Mouse (Mus musculus) limb, embryonic 10.5 days (tissue): ENCODE measurements around the gene Ntrk2. TPM values are rescaled to one million over a fixed set of nuclear protein-coding genes. Genes with fewer than 3 reads are reported as not detected.

Experiments
- DNase-seq: peaks from one replicate; pipeline ENCODE4 v3.0.0-alpha.2; 2017; ENCODE audit warnings: low spot score
- H3K27ac ChIP-seq: fragments of 300-500 bp; sonication (generic); 2 replicates; pipeline ENCODE4 v1.5.1; 2016; ENCODE audit warnings: mild to moderate bottlenecking
- H3K27me3 ChIP-seq: fragments of 300-500 bp; sonication (generic); 2 replicates; pipeline ENCODE4 v1.6.1; 2016; ENCODE audit warnings: low read depth, mild to moderate bottlenecking; ENCODE audit not compliant: poor library complexity, severe bottlenecking
- H3K36me3 ChIP-seq: fragments of 300-500 bp; sonication (generic); 2 replicates; pipeline ENCODE4 v1.6.1; 2016; ENCODE audit warnings: mild to moderate bottlenecking, moderate library complexity
- H3K4me1 ChIP-seq: fragments of 300-500 bp; sonication (generic); 2 replicates; pipeline ENCODE4 v1.6.1; 2016
- H3K4me3 ChIP-seq: fragments of 300-500 bp; sonication (generic); 2 replicates; pipeline ENCODE4 v1.5.1; 2016; ENCODE audit warnings: mild to moderate bottlenecking, moderate library complexity
- H3K9me3 ChIP-seq: fragments of 300-500 bp; sonication (generic); replicated peaks from 2 replicates; pipeline ENCODE4 v1.6.1; 2016; ENCODE audit warnings: mild to moderate bottlenecking
- WGBS: fragments of 180-500 bp; shearing (Covaris S2); methylation state at CpG from one replicate; pipeline ENCODE4 v1.1.7; 2016; 5-methylcytosine and 5-hydroxymethylcytosine counted together
- polyA plus RNA-seq: library from polyadenylated mRNA; unstranded; fragments of >200 nt; fragmentation: Nextera tagmentation; extraction: Ambion mirVana; gene quantifications from 2 replicates; pipeline ENCODE4 v1.2.1, GENCODE M21; 2016

Gene Ntrk2
- polyA plus RNA-seq, 1 experiment from 2014 or later, result 5.7 TPM

- Histone ChIP-seq H3K4me1 (peaks cover 8% of the 10 kb centered on the region), H3K4me3 (no peak overlapping the region), H3K27ac (no peak overlapping the region), H3K27me3 (no peaks in the 10 kb centered on the region), H3K9me3 (no peaks in the 10 kb centered on the region), H3K36me3 (no peaks in the 10 kb centered on the region)
- 80% methylated on average over 8 of the region's 8 CpGs for WGBS
- DNase-seq, result no peak
These were observed 60.5 kb downstream of the Ntrk2 start for GRCm38 (mm10) chr13:58866776-58867435.

DNA sequence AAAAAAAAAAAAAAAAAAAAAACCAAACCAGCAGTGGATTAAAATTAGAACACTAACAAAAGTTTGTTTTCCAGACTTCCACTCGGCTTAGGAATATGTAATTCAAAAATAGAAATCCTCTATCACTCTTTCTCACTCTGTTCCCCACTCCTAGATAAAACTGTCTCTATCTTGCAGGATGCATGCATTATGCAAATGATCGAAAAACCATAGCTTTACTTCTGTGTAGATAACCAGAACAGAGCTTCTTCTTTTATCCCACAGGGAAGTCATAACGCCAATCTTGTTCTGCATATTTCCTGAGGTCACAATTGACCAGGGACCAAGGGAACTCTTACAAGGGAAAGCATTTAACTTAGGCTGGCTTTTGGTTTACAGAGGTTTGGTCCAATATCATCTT is 76.1 kb downstream of the Ntrk2 start:
- Histone ChIP-seq H3K4me3 (no peak overlapping the region), H3K4me1 (no peaks in the 10 kb centered on the region)
- 85% methylated on average over 3 of the region's 3 CpGs for WGBS

DNA sequence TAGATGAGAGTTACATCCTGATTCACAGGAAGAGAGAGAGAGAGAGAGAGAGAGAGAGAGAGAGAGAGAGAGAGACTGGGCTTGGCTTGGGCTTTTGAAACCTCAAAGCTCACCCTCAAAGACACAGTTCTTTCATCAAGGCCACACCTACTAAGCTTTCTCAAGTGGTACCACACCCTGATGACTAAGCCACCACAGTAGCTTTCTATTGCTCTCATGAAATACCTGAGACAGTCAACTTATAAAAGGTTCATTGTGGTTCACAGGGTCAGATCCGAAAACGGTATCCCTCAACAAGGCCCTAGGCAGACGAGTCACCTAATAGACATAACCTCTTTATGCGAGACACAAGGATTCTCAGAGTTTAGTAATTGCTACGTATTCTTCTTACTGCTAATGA is 76.5 kb downstream of the Ntrk2 start:
- Histone ChIP-seq H3K36me3 (no peaks in the 10 kb centered on the region), H3K27ac (no peak overlapping the region), H3K4me3 (no peak overlapping the region), H3K9me3 (no peaks in the 10 kb centered on the region), H3K27me3 (no peaks in the 10 kb centered on the region), H3K4me1 (no peaks in the 10 kb centered on the region)
- 92% methylated on average over 5 of the region's 5 CpGs for WGBS
- no peak for DNase-seq

More for the DNA sequence above, 76.1 kb downstream of the Ntrk2 start:
- H3K27ac ChIP-seq, result no peak overlapping the region
- H3K27me3 ChIP-seq, result no peaks in the 10 kb centered on the region
- no peak for DNase-seq
- H3K36me3 ChIP-seq, result no peaks in the 10 kb centered on the region
- H3K9me3 ChIP-seq, result no peaks in the 10 kb centered on the region

GRCm38 (mm10) chr13:58886108-58886507 is 79.7 kb downstream of the Ntrk2 start:
- H3K27me3 ChIP-seq, result no peaks in the 10 kb centered on the region
- WGBS, result 88% methylated on average over 8 of the region's 8 CpGs
- DNase-seq, result no peak

DNA sequence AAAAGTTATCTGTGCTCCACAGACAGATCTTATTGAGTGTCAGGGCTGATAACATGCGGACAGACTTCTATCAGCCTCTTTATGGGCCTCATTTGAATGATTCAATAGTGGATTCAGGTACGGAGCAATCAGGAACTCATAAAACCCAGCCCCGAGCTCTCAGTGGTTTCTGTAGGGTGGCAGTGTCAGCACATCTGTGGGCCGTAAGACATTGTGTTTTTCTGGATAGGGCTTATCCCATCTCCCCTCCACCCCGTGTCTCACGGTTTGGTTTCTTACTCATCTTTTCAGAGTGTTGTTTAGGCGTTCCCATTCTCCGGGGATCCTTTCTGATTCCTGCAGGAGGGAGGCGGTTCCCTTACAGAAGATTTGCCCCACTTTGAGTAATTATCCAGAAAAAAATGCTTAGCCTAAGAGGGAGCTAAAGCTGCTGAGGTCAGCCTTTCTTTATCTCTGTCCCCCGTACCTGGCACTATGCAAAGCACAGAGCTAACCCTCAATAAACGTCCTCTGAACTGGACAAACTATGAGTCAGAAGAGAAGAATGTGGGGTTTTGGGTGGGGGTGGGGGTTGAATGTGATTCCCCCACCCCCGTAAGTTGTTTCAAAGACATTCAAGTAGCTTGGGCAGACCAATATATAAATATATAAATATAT is 90.0 kb downstream of the Ntrk2 start:
- no peak for DNase-seq
- H3K4me1 ChIP-seq, result no peaks in the 10 kb centered on the region
- no peak overlapping the region for H3K27ac ChIP-seq
- H3K4me3 ChIP-seq, result no peak overlapping the region
- no peaks in the 10 kb centered on the region for H3K36me3 ChIP-seq
- no peaks in the 10 kb centered on the region for H3K27me3 ChIP-seq
- no peaks in the 10 kb centered on the region; the same call in 1 of the 2 replicates for H3K9me3 ChIP-seq
- WGBS, result 78% methylated on average over 12 of the region's 12 CpGs

More at GRCm38 (mm10) chr13:58886108-58886507, 79.7 kb downstream of the Ntrk2 start:
- Histone ChIP-seq H3K27ac (no peak overlapping the region), H3K36me3 (no peaks in the 10 kb centered on the region), H3K9me3 (no peaks in the 10 kb centered on the region), H3K4me3 (no peak overlapping the region), H3K4me1 (no peaks in the 10 kb centered on the region)

GRCm38 (mm10) chr13:58899337-58899736 is 93.0 kb downstream of the Ntrk2 start:
- H3K27ac ChIP-seq, result no peak overlapping the region
- no peak overlapping the region for H3K4me3 ChIP-seq
- H3K9me3 ChIP-seq, result no peaks in the 10 kb centered on the region; the same call in 1 of the 2 replicates
- 88% methylated on average over 2 of the region's 2 CpGs for WGBS
- DNase-seq, result no peak
- H3K27me3 ChIP-seq, result no peaks in the 10 kb centered on the region
- no peaks in the 10 kb centered on the region for H3K4me1 ChIP-seq
- no peaks in the 10 kb centered on the region for H3K36me3 ChIP-seq

- no peak overlapping the region for H3K27ac ChIP-seq
- H3K36me3 ChIP-seq, result no peaks in the 10 kb centered on the region
- no peak for DNase-seq
- H3K4me1 ChIP-seq, result no peaks in the 10 kb centered on the region
- 84% methylated on average over 8 of the region's 8 CpGs for WGBS
- no peaks in the 10 kb centered on the region; the same call in 1 of the 2 replicates for H3K9me3 ChIP-seq
- no peaks in the 10 kb centered on the region for H3K27me3 ChIP-seq
- no peak overlapping the region for H3K4me3 ChIP-seq
These were observed 95.9 kb downstream of the Ntrk2 start for GRCm38 (mm10) chr13:58902313-58902712.

- Histone ChIP-seq H3K9me3 (no peaks in the 10 kb centered on the region; the same call in 1 of the 2 replicates), H3K4me1 (peaks cover 5% of the 10 kb centered on the region; the same call in 1 of the 2 replicates), H3K27me3 (no peaks in the 10 kb centered on the region), H3K4me3 (no peak overlapping the region), H3K27ac (no peak overlapping the region), H3K36me3 (no peaks in the 10 kb centered on the region)
- 65% methylated on average over 13 of the region's 13 CpGs for WGBS
- no peak for DNase-seq
These were observed 98.7 kb downstream of the Ntrk2 start for GRCm38 (mm10) chr13:58904742-58905735.

GRCm38 (mm10) chr13:58911936-58912335 is 105.6 kb downstream of the Ntrk2 start:
- H3K36me3 ChIP-seq, result no peaks in the 10 kb centered on the region
- no peaks in the 10 kb centered on the region for H3K27me3 ChIP-seq
- no peak overlapping the region for H3K4me3 ChIP-seq
- DNase-seq, result no peak
- no peaks in the 10 kb centered on the region for H3K9me3 ChIP-seq
- 93% methylated on average over 2 of the region's 2 CpGs for WGBS
- H3K27ac ChIP-seq, result no peak overlapping the region
- peaks cover 16% of the 10 kb centered on the region for H3K4me1 ChIP-seq

- Histone ChIP-seq H3K4me3 (no peak overlapping the region), H3K36me3 (no peaks in the 10 kb centered on the region), H3K4me1 (peaks cover 21% of the 10 kb centered on the region), H3K27me3 (no peaks in the 10 kb centered on the region), H3K9me3 (no peaks in the 10 kb centered on the region), H3K27ac (no peak overlapping the region; the same call in 1 of the 2 replicates)
- no peak for DNase-seq
These were observed 106.2 kb downstream of the Ntrk2 start for GRCm38 (mm10) chr13:58912559-58912958.

GRCm38 (mm10) chr13:58914061-58914814 is 107.9 kb downstream of the Ntrk2 start:
- H3K36me3 ChIP-seq, result no peaks in the 10 kb centered on the region
- peaks cover 26% of the 10 kb centered on the region for H3K4me1 ChIP-seq
- H3K27ac ChIP-seq, result no peak overlapping the region
- H3K27me3 ChIP-seq, result no peaks in the 10 kb centered on the region
- WGBS, result 82% methylated on average over 6 of the region's 6 CpGs
- no peak overlapping the region for H3K4me3 ChIP-seq
- DNase-seq, result no peak
- H3K9me3 ChIP-seq, result no peaks in the 10 kb centered on the region

DNA sequence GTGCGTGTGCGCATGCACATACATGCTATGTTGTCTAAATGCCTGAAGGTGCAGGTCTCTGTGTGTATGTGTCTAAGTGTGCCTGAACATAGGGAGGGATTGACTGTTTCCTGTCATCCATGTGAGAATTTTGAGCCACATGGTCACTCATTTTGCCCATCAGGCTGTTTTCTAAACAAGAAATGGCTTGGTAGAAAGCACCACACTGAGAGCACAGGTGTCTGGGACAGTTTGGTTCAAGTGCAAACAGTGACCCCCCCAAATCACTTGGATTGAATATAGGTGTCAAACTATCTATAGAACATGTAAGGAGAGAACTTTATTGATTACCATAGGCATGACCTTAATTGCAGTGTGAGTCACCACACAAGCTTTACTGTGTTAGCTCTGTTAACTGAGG is 110.0 kb downstream of the Ntrk2 start:
- Histone ChIP-seq H3K9me3 (no peaks in the 10 kb centered on the region), H3K27ac (no peak overlapping the region), H3K27me3 (no peaks in the 10 kb centered on the region), H3K36me3 (no peaks in the 10 kb centered on the region), H3K4me3 (no peak overlapping the region), H3K4me1 (peaks cover 33% of the 10 kb centered on the region)
- no peak for DNase-seq
- 100% methylated on average over 2 of the region's 2 CpGs for WGBS
